Mouse (Mus musculus) neural tube, embryonic 14.5 days (tissue): ENCODE results near the gene Asphd1. TPM values are rescaled to one million over a fixed set of nuclear protein-coding genes. Genes with fewer than 3 reads are reported as not detected.

ENCODE experiments used
- ATAC-seq: fragments of 200-750 bp; cut with Nextera tagmentation; 2 replicates; pipeline ENCODE4 v1.8.0; 2017; ENCODE audit warnings: low read depth, mild to moderate bottlenecking, moderate TSS enrichment, moderate library complexity
- H3K27ac ChIP-seq: fragments of 300-500 bp; sonication (generic); 2 replicates; pipeline ENCODE4 v1.5.1; 2014; ENCODE audit warnings: low read depth, mild to moderate bottlenecking, control low read depth, low read length, moderate library complexity, mixed read lengths
- H3K27me3 ChIP-seq: fragments of 300-500 bp; sonication (generic); 2 replicates; pipeline ENCODE4 v1.6.1; 2014; ENCODE audit warnings: low read length; ENCODE audit not compliant: control insufficient read depth, insufficient read depth
- H3K36me3 ChIP-seq: fragments of 300-500 bp; sonication (generic); 2 replicates; pipeline ENCODE4 v1.6.1; 2014; ENCODE audit warnings: low read length, mixed read lengths; ENCODE audit not compliant: control insufficient read depth, insufficient read depth
- H3K4me1 ChIP-seq: fragments of 300-500 bp; sonication (generic); 2 replicates; pipeline ENCODE4 v1.6.1; 2014; ENCODE audit warnings: low read length; ENCODE audit not compliant: control insufficient read depth, insufficient read depth
- H3K4me2 ChIP-seq: fragments of 300-500 bp; sonication (generic); 2 replicates; pipeline ENCODE4 v1.6.1; 2014; ENCODE audit warnings: mild to moderate bottlenecking, low read depth, low read length, control low read depth
- H3K4me3 ChIP-seq: fragments of 300-500 bp; sonication (generic); 2 replicates; pipeline ENCODE4 v1.5.1; 2014; ENCODE audit warnings: low read depth, low read length, control low read depth, mixed read lengths
- H3K9ac ChIP-seq: fragments of 300-500 bp; sonication (generic); replicated peaks from 2 replicates; pipeline ENCODE4 v1.6.1; 2014; ENCODE audit warnings: low read depth, mild to moderate bottlenecking, control low read depth, low read length, mixed read lengths
- H3K9me3 ChIP-seq: fragments of 300-500 bp; sonication (generic); 2 replicates; pipeline ENCODE4 v1.6.1; 2016; ENCODE audit warnings: low read length; ENCODE audit not compliant: control insufficient read depth
- WGBS: fragments of 180-500 bp; shearing (Covaris S2); extraction: QIAGEN DNeasy Blood & Tissue Kit; methylation state at CpG from one replicate; pipeline ENCODE4 v1.1.7; 2014; 5-methylcytosine and 5-hydroxymethylcytosine counted together
- polyA plus RNA-seq: library from polyadenylated mRNA; unstranded; fragments of >200 nt; fragmentation: Nextera tagmentation; extraction: Ambion mirVana; gene quantifications from 2 replicates; pipeline ENCODE4 v1.2.1, GENCODE M21; 2014

Asphd1 gene
- polyA plus RNA-seq, 1 experiment from 2014 or later = 10.6 TPM

GRCm38 (mm10) chr7:126959780-126960179 is 10.4 kb upstream of the Asphd1 start:
- Histone ChIP-seq H3K36me3 (peaks cover 38% of the 10 kb centered on the region), H3K27me3 (no peaks in the 10 kb centered on the region), H3K4me2 (no peak overlapping the region), H3K27ac (no peak overlapping the region), H3K9ac (no peak overlapping the region), H3K4me3 (no peak overlapping the region), H3K9me3 (no peaks in the 10 kb centered on the region), H3K4me1 (no peaks in the 10 kb centered on the region)
- WGBS = 52% methylated on average over 9 of the region's 9 CpGs
- no peak for ATAC-seq

- no peak overlapping the region for H3K4me2 ChIP-seq
- H3K4me3 ChIP-seq = no peak overlapping the region
- 67% methylated on average over 3 of the region's 3 CpGs for WGBS
- H3K9ac ChIP-seq = no peak overlapping the region
- peaks cover 12% of the 10 kb centered on the region for H3K4me1 ChIP-seq
- peaks cover 25% of the 10 kb centered on the region for H3K36me3 ChIP-seq
- H3K27ac ChIP-seq = no peak overlapping the region
- no peaks in the 10 kb centered on the region for H3K27me3 ChIP-seq
- no peaks in the 10 kb centered on the region for H3K9me3 ChIP-seq
- ATAC-seq = no peak
Measured at GRCm38 (mm10) chr7:126955125-126955524, 5.7 kb upstream of the Asphd1 start.

- Histone ChIP-seq H3K4me2 (peak overlapping the region; percentile 87), H3K27me3 (no peaks in the 10 kb centered on the region), H3K4me3 (peak overlapping the region; percentile 48), H3K27ac (peak overlapping the region; percentile 13; the same call in 1 of the 2 replicates), H3K9ac (peak overlapping the region; percentile 74), H3K9me3 (no peaks in the 10 kb centered on the region), H3K4me1 (peaks cover 22% of the 10 kb centered on the region), H3K36me3 (peaks cover 17% of the 10 kb centered on the region; the same call in 1 of the 2 replicates)
- no peak for ATAC-seq
- WGBS = 1% methylated on average over 6 of the region's 8 CpGs
Measured at GRCm38 (mm10) chr7:126952646-126953045, 3.3 kb upstream of the Asphd1 start.

DNA sequence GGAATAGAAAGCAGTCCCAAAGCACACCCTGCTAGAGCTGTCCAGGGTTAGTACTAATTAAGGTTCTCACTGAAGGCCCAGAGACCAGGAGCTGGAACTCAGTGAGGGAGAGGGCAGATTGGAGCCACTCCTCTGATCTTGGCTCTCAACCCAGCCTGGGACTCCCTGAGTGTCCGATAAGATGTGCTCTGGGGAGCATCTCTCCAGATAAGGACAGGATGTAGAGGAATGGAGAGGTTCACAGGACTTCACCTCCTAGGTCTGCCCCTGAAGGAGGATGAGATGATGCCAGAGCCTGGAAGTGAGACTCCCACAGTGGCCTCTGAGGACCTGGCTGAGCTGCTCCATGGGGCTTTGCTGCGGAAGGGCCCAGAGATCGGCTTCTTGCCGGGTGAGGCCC is 2.4 kb upstream of the Asphd1 start:
- H3K9ac ChIP-seq = peak overlapping the region; percentile 74
- peaks cover 22% of the 10 kb centered on the region for H3K4me1 ChIP-seq
- ATAC-seq = no peak
- H3K4me2 ChIP-seq = peak overlapping the region; percentile 87
- peaks cover 17% of the 10 kb centered on the region; the same call in 1 of the 2 replicates for H3K36me3 ChIP-seq
- 14% methylated on average over 4 of the region's 4 CpGs for WGBS
- H3K9me3 ChIP-seq = no peaks in the 10 kb centered on the region
- peak overlapping the region; percentile 87 for H3K27ac ChIP-seq
- H3K27me3 ChIP-seq = no peaks in the 10 kb centered on the region
- peak overlapping the region; percentile 48 for H3K4me3 ChIP-seq

DNA sequence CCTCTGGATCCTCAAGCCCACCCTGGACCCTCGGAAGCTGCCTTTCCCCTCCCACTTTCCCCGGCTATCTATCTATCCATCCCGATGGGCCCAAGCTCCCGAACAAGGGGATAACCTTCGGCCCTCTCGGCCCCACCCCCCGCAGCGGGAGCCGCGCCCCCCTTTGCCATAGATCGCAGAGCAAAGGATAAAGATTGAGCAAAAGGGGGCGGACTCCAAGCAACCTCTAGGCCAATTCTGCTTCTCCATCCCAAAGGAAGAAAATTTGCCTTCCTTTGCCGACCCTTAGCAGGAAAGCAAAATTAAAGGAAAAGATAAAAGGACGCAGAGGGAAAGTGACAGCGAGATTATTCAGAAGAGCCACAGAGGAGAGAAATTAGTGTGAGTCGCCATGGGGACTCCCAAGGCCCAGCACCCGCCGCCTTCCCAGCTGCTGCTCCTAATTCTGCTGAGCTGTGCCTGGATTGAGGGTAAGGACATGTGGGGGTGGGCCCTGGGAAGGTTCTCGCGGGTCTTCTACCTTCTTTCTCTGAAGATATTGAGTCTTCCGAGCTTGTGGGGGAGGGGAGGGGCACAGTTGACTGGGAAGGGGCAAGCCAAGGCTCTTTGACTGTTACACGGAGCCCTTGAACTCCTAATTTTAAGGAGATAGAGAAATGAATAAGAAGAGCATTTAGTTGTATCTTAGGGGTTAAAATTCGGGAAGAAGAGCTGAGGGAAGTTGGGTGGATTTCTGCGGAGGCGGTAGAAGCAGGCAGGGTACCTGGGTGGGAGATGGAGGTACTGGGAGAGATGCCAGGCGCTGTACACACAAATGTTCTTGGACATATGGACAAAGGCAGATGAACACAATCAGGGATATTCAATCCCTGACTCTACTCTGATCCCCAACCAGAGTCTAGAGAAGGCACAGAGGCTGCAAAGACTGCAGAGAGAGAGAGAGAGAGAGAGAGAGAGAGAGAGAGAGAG is 1.5 kb upstream of the Asphd1 start:
- Histone ChIP-seq H3K9ac (peak overlapping the region; percentile 74), H3K9me3 (no peaks in the 10 kb centered on the region), H3K4me3 (peak overlapping the region; percentile 48), H3K4me2 (peak overlapping the region; percentile 87), H3K4me1 (peaks cover 22% of the 10 kb centered on the region), H3K27me3 (no peaks in the 10 kb centered on the region), H3K36me3 (peaks cover 14% of the 10 kb centered on the region; the same call in 1 of the 2 replicates), H3K27ac (peak overlapping the region; percentile 87)
- ATAC-seq = no peak
- 4% methylated on average over 26 of the region's 26 CpGs for WGBS

DNA sequence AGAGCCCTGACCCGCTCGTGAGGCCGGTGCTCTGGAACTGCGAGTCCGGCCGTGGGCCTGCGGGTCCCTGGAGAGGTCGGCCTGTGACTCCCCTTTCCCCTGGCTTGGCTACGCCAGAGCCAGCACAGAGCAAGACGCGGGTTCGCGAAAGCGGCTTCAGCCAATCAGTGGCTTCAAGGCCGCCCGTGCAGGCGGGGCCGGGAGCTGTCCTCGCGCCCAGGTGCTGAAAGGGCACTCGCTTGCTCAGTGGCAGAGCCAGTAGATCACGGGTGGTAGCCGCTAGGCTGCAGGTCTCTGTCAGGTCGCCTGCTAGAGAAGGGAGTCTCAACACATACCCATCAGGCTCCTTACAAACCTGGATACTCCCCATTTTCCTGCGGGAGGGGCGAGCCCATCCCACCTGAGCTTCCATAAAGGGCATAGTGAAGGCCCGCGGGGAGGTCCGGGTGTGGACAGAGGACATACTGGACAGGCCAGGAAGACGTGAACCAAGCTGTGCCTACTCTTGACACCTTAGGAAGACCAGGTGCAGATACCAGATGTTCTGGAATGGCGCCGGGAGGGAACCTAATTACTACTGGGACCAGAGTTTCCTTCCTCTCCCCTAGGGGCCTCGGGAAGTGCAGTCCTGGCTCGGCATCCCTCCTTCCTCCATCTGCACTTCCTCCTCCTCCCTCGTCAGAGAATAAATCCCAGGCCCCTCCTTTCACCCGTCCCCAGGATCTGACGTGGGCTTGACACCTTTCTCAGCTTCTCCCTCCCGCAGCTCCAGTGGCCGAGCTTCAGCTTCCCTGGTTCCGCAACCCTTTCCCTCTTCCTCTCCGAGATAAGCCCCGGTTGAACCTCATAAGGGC is 638 bp upstream of the Asphd1 start, which contains the start of gene Sez6l2:
Gene Sez6l2 (plus strand): TSS at position 771 of the 854 bp plus-strand sequence.
- Histone ChIP-seq H3K27ac (peak within 1 kb of the TSS; percentile 87), H3K4me3 (peak within 1 kb of the TSS; percentile 48), H3K36me3 (peaks cover 8% of the 10 kb centered on the region; the same call in 1 of the 2 replicates), H3K27me3 (no peaks in the 10 kb centered on the region), H3K4me1 (peaks cover 22% of the 10 kb centered on the region), H3K9me3 (no peaks in the 10 kb centered on the region), H3K9ac (peak within 1 kb of the TSS; percentile 74), H3K4me2 (peak within 1 kb of the TSS; percentile 87)
- WGBS = under 1% methylated on average over 42 of the region's 42 CpGs
- ATAC-seq = peak; percentile 87

DNA sequence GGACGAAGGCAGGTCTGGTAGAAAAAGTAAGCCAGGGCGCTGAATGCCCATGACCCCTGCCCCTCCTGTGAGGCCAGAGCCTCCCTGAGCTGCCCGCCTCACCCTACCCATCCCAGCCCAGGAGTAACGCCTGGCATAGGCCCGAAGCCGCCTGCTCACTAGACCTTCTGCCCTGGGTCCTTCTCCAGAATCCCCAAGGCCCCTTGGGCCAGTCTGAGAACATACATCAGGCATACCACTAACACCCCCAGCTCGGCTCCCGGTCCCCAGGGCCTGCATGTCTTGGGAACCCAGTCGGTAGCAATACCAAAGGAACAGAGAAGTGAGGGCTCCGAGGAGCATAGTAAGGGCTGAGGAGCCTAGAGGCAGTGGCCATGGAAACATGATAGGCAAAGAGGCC is 756 bp downstream of the Asphd1 start:
- H3K9ac ChIP-seq = peak overlapping the region; percentile 74

GRCm38 (mm10) chr7:126946530-126946929 is 2.9 kb downstream of the Asphd1 start:
- Histone ChIP-seq H3K36me3 (peaks cover 8% of the 10 kb centered on the region; the same call in 1 of the 2 replicates), H3K27ac (no peak overlapping the region), H3K9me3 (no peaks in the 10 kb centered on the region), H3K9ac (no peak overlapping the region), H3K27me3 (no peaks in the 10 kb centered on the region), H3K4me3 (no peak overlapping the region), H3K4me2 (no peak overlapping the region), H3K4me1 (peaks cover 10% of the 10 kb centered on the region; the same call in 1 of the 2 replicates)
- ATAC-seq = no peak
- WGBS = 51% methylated on average over 3 of the region's 3 CpGs

More for the DNA sequence above, 756 bp downstream of the Asphd1 start:
- Histone ChIP-seq H3K4me3 (peak overlapping the region; percentile 48), H3K36me3 (no peaks in the 10 kb centered on the region), H3K27ac (peak overlapping the region; percentile 87), H3K4me2 (peak overlapping the region; percentile 87), H3K27me3 (no peaks in the 10 kb centered on the region), H3K4me1 (peaks cover 22% of the 10 kb centered on the region), H3K9me3 (no peaks in the 10 kb centered on the region)
- WGBS = 75% methylated on average over 10 of the region's 10 CpGs
- no peak for ATAC-seq
